Mouse (Mus musculus): ENCODE measurements around the gene Tff1. TPM values are rescaled to one million over a fixed set of nuclear protein-coding genes. Genes with fewer than 3 reads are reported as not detected.

The Tff1 gene
- polyA plus RNA-seq, 1 experiment, result not detected

DNA sequence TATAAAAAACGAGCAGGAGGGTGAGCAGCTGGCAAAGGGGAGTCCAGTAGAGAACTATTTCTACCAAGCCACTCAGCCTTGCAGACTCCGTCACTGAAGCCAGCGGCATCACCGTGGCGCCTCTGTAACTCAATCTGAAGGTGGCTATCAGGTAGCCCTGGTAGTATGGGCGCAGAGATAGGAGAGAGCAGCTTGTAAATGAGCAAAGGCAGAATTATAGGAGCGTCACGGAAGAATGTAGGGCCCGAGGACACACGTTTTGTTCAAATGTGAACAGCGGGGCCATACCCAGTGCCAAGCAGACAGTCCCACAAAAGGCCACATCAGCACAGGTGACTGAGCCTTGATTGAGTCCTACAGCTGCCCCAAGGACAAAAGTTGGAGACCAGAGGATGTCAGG lies 33.8 kb upstream of the Tff1 start, which contains the start of gene Tmprss3:
Gene Tmprss3 (minus strand): TSS at position 101 of the 400 bp plus-strand sequence.
- TF ChIP-seq EP300 (IDR thresholded peaks at IDR 0.05; ENCODE audit: insufficient read depth, low read depth, low read length) (no peak), CTCF (IDR thresholded peaks at IDR 0.05; ENCODE audit: low read depth, low read length) (no peak), POLR2A (IDR thresholded peaks at IDR 0.05; ENCODE audit: insufficient read depth, low read length) (no peak)
- Histone ChIP-seq H3K9me3 (replicated peaks; ENCODE audit: control insufficient read depth, insufficient read depth, low read length, poor library complexity, severe bottlenecking) (no peaks in the 10 kb centered on the region), H3K4me3 (ENCODE audit: low read depth, low read length) (0 out of 2 replicates have a peak within 1 kb of the TSS, but pooled peaks have one; percentile 14), H3K27me3 (ENCODE audit: control insufficient read depth, insufficient read depth, low read length, poor library complexity, severe bottlenecking) (no peaks in the 10 kb centered on the region), H3K36me3 (ENCODE audit: control insufficient read depth, insufficient read depth, low read length, poor library complexity, severe bottlenecking) (no peaks in the 10 kb centered on the region), H3K4me1 (ENCODE audit: control insufficient read depth, insufficient read depth, low read length) (no peaks in the 10 kb centered on the region), H3K27ac (ENCODE audit: insufficient read depth, low read length) (no peak within 1 kb of the TSS), H3K9ac (ENCODE audit: low read depth, poor library complexity, severe bottlenecking) (no peak within 1 kb of the TSS)

DNA sequence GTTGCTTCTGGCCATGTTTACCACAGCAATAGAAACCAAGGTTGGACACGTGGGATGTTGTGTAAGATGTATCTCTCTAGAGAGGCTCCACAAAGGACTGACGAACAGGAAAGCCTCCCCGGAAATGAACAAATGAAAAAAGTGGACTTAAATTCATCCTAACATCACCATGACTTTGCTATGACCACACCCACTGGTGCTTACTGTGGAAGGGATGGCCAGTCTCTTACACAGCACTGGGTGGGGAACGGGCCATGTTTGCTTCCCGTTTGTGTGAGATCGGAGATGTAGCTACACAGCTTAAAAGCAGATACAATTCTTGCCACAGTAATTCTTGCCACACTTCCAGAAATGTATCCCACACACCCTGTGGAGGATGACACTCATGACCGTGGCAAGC lies 31.2 kb upstream of the Tff1 start:
- Histone ChIP-seq H3K27me3 (ENCODE audit: control insufficient read depth, insufficient read depth, low read length, poor library complexity, severe bottlenecking) (no peaks in the 10 kb centered on the region), H3K4me3 (ENCODE audit: low read depth, low read length) (no peak overlapping the region), H3K9ac (ENCODE audit: low read depth, poor library complexity, severe bottlenecking) (no peak overlapping the region), H3K4me1 (ENCODE audit: control insufficient read depth, insufficient read depth, low read length) (no peaks in the 10 kb centered on the region), H3K9me3 (replicated peaks; ENCODE audit: control insufficient read depth, insufficient read depth, low read length, poor library complexity, severe bottlenecking) (no peaks in the 10 kb centered on the region), H3K27ac (ENCODE audit: insufficient read depth, low read length) (no peak overlapping the region), H3K36me3 (ENCODE audit: control insufficient read depth, insufficient read depth, low read length, poor library complexity, severe bottlenecking) (no peaks in the 10 kb centered on the region)
- TF ChIP-seq CTCF (IDR thresholded peaks at IDR 0.05; ENCODE audit: low read depth, low read length) (no peak), EP300 (IDR thresholded peaks at IDR 0.05; ENCODE audit: insufficient read depth, low read depth, low read length) (no peak), POLR2A (IDR thresholded peaks at IDR 0.05; ENCODE audit: insufficient read depth, low read length) (no peak)

DNA sequence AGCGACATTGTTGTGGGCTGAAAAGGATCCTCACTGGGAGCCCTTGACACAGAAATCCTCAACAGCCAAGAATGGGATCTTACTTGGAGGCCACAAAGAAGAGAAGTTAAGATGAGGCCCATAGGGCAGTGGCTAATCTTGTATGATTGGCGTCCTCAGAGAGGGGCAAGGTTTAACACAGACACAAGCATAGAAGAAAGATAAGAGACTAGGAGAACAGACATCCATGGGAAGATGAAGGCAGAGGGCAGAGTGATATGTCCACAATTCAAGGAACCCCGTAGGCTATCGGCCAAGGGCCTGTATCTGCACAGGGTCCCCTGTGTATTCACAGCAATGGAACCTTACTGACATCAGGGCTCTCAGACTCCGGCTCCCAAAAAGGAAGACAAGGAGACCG lies 30.1 kb upstream of the Tff1 start:
- Histone ChIP-seq H3K27me3 (ENCODE audit: control insufficient read depth, insufficient read depth, low read length, poor library complexity, severe bottlenecking) (no peaks in the 10 kb centered on the region), H3K36me3 (ENCODE audit: control insufficient read depth, insufficient read depth, low read length, poor library complexity, severe bottlenecking) (no peaks in the 10 kb centered on the region), H3K9me3 (replicated peaks; ENCODE audit: control insufficient read depth, insufficient read depth, low read length, poor library complexity, severe bottlenecking) (no peaks in the 10 kb centered on the region), H3K27ac (ENCODE audit: insufficient read depth, low read length) (no peak overlapping the region), H3K9ac (ENCODE audit: low read depth, poor library complexity, severe bottlenecking) (no peak overlapping the region), H3K4me1 (ENCODE audit: control insufficient read depth, insufficient read depth, low read length) (no peaks in the 10 kb centered on the region), H3K4me3 (ENCODE audit: low read depth, low read length) (no peak overlapping the region)
- TF ChIP-seq POLR2A (IDR thresholded peaks at IDR 0.05; ENCODE audit: insufficient read depth, low read length) (no peak), EP300 (IDR thresholded peaks at IDR 0.05; ENCODE audit: insufficient read depth, low read depth, low read length) (no peak), CTCF (IDR thresholded peaks at IDR 0.05; ENCODE audit: low read depth, low read length) (no peak)

DNA sequence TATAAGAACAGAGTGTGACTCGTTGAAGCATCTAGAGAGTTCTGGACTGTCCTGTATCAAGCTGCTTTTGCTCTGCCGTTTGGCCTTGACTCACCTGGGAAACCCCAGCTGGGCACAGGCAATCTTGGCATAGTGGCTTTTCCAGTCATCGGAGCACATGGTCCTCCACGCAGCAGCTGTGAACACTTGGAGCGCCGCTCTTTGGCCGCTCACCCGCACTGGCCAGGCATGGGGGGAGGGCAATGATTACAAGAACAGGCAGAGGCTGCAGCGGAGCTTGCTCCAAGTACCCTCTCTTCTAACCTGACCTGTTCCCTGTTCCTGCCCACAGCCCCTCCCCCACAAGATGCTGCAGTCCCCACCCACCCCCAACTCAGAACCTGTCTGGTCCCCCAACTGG lies 28.3 kb upstream of the Tff1 start:
- H3K9ac ChIP-seq (ENCODE audit: low read depth, poor library complexity, severe bottlenecking), result no peak overlapping the region
- no peaks in the 10 kb centered on the region for H3K27me3 ChIP-seq (ENCODE audit: control insufficient read depth, insufficient read depth, low read length, poor library complexity, severe bottlenecking)
- H3K36me3 ChIP-seq (ENCODE audit: control insufficient read depth, insufficient read depth, low read length, poor library complexity, severe bottlenecking), result no peaks in the 10 kb centered on the region
- no peaks in the 10 kb centered on the region for H3K9me3 ChIP-seq (replicated peaks; ENCODE audit: control insufficient read depth, insufficient read depth, low read length, poor library complexity, severe bottlenecking)
- no peak for TF ChIP-seq EP300 (IDR thresholded peaks at IDR 0.05; ENCODE audit: insufficient read depth, low read depth, low read length)
- no peak for TF ChIP-seq CTCF (IDR thresholded peaks at IDR 0.05; ENCODE audit: low read depth, low read length)
- no peak for TF ChIP-seq POLR2A (IDR thresholded peaks at IDR 0.05; ENCODE audit: insufficient read depth, low read length)
- H3K4me1 ChIP-seq (ENCODE audit: control insufficient read depth, insufficient read depth, low read length), result no peaks in the 10 kb centered on the region
- H3K27ac ChIP-seq (ENCODE audit: insufficient read depth, low read length), result no peak overlapping the region
- H3K4me3 ChIP-seq (ENCODE audit: low read depth, low read length), result no peak overlapping the region

DNA sequence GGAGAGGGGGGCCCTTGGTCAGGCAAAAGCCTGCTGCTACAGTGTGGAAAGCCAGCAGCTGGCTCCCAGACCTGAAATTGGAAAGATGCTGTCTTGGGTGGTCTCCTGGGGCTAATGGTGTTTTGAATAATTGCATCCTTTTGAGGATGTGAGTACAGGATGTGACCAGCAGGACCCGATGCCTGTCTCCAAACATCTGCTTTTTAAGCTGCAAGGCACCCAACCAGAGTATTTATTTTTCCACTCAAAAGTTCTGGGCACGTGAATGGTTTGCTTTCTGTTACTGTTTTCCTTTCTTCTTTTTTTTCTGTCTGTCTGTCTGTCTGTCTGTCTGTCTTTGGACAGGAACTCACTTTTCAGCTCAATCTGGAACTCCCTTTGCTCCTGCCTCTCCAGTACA lies 27.6 kb upstream of the Tff1 start:
- no peaks in the 10 kb centered on the region for H3K36me3 ChIP-seq (ENCODE audit: control insufficient read depth, insufficient read depth, low read length, poor library complexity, severe bottlenecking)
- H3K27ac ChIP-seq (ENCODE audit: insufficient read depth, low read length), result no peak overlapping the region
- no peak overlapping the region for H3K4me3 ChIP-seq (ENCODE audit: low read depth, low read length)
- no peak overlapping the region for H3K9ac ChIP-seq (ENCODE audit: low read depth, poor library complexity, severe bottlenecking)
- TF ChIP-seq POLR2A (IDR thresholded peaks at IDR 0.05; ENCODE audit: insufficient read depth, low read length) (no peak), EP300 (IDR thresholded peaks at IDR 0.05; ENCODE audit: insufficient read depth, low read depth, low read length) (no peak)
- H3K9me3 ChIP-seq (replicated peaks; ENCODE audit: control insufficient read depth, insufficient read depth, low read length, poor library complexity, severe bottlenecking), result no peaks in the 10 kb centered on the region
- H3K27me3 ChIP-seq (ENCODE audit: control insufficient read depth, insufficient read depth, low read length, poor library complexity, severe bottlenecking), result no peaks in the 10 kb centered on the region
- H3K4me1 ChIP-seq (ENCODE audit: control insufficient read depth, insufficient read depth, low read length), result no peaks in the 10 kb centered on the region

DNA sequence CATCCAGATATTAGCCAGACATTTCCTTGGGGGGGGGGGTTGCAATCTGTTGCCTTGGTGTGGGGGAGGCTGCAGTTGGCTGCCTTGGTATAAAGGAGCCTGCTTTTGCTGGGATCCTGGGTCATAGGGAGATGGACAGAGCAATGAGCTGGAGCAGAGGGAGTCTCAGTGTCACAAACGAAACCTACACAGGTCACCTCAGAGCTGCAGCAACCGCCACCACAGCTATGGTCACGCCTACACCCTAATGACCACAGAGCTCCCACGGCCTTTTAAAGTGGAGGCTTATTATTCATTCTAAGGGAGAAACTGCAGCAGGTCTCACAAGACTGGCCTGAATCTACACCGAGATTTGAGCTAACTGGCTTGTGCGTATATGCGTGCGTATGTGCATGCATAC lies 26.7 kb upstream of the Tff1 start:
- Histone ChIP-seq H3K27ac (ENCODE audit: insufficient read depth, low read length) (no peak overlapping the region), H3K4me1 (ENCODE audit: control insufficient read depth, insufficient read depth, low read length) (no peaks in the 10 kb centered on the region), H3K9me3 (replicated peaks; ENCODE audit: control insufficient read depth, insufficient read depth, low read length, poor library complexity, severe bottlenecking) (no peaks in the 10 kb centered on the region), H3K36me3 (ENCODE audit: control insufficient read depth, insufficient read depth, low read length, poor library complexity, severe bottlenecking) (no peaks in the 10 kb centered on the region), H3K9ac (ENCODE audit: low read depth, poor library complexity, severe bottlenecking) (no peak overlapping the region), H3K27me3 (ENCODE audit: control insufficient read depth, insufficient read depth, low read length, poor library complexity, severe bottlenecking) (no peaks in the 10 kb centered on the region), H3K4me3 (ENCODE audit: low read depth, low read length) (no peak overlapping the region)
- no peak for TF ChIP-seq POLR2A (IDR thresholded peaks at IDR 0.05; ENCODE audit: insufficient read depth, low read length)
- no peak for TF ChIP-seq CTCF (IDR thresholded peaks at IDR 0.05; ENCODE audit: low read depth, low read length)
- no peak for TF ChIP-seq EP300 (IDR thresholded peaks at IDR 0.05; ENCODE audit: insufficient read depth, low read depth, low read length)
